Mouse (Mus musculus): ENCODE measurements at regions not wholly inside any gene's neighbourhood (a gene's known extent, or its start where the extent isn't known, plus 50 kb on each side); places are given as distances from the start of the nearest gene placed in this dataset.
A peak's percentile ranks its signal among the peaks of the same experiment; 100 is the strongest.

DNA sequence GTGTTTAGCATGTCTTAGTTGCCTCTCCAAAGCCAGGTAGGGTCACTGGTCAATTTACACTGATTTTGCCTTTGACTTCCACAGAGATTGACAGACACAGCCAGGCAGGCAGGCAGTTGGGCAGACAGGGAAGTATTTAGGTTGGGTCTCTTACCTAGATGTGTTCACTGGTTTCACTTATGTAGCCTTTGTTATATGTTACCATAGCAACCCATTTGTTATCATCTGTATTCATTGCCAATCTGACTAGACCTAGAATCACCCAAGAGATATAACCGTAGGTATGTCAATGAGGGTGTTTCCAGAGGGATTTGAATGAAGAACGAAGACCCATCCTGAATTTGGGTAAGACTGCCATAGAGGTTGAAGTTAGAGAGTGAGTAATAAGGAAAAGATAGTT, 123.8 kb upstream of the Tnfaip3 start:
- Histone ChIP-seq H3K36me3 (ENCODE audit: control insufficient read depth, insufficient read depth) (no peaks in the 10 kb centered on the region), H3K79me2 (ENCODE audit: control insufficient read depth, insufficient read depth) (no peaks in the 10 kb centered on the region), H3K27me3 (ENCODE audit: control insufficient read depth, insufficient read depth, insufficient read length) (no peaks in the 10 kb centered on the region), H3K4me2 (ENCODE audit: low read depth) (no peak overlapping the region), H3K4me3 (no peak overlapping the region), H3ac (ENCODE audit: control insufficient read depth, insufficient read length) (no peak overlapping the region)
- TF ChIP-seq MYOD1 (IDR thresholded peaks at IDR 0.05; ENCODE audit: control insufficient read depth in 1 of 3, insufficient read length in 2 of 3, low read depth in 2 of 3) (no peak), MYOG (IDR thresholded peaks at IDR 0.05; ENCODE audit: control insufficient read depth in 1 of 3, insufficient read depth in 1 of 3, insufficient read length in 2 of 3, low read depth in 2 of 3) (no peak)

DNA sequence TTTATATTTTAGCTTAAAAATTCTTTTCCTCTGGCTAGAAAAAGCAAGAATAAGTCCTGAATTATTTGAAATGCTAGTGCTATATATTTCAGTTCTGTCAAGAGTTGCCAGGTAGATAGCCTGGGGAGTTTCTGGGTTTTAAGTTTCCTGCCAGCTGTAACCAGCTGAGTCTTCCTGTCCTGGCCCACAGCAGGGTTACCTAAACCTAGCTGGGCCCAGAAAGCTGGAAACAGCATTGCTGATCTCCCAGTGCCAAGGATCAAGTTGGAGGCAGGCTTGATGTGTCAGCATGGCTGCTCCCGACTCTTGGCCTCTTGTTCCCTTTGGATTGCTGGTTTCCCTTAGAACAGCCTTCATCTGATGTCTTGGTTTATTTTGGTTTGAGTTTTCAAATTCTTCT, 122.8 kb upstream of the Tnfaip3 start:
- Histone ChIP-seq H3K79me2 (ENCODE audit: control insufficient read depth, insufficient read depth) (no peaks in the 10 kb centered on the region), H3ac (ENCODE audit: control insufficient read depth, insufficient read length) (no peak overlapping the region), H3K36me3 (ENCODE audit: control insufficient read depth, insufficient read depth) (no peaks in the 10 kb centered on the region), H3K4me3 (no peak overlapping the region), H3K4me2 (ENCODE audit: low read depth) (no peak overlapping the region), H3K27me3 (ENCODE audit: control insufficient read depth, insufficient read depth, insufficient read length) (no peaks in the 10 kb centered on the region)
- TF ChIP-seq USF1 (IDR thresholded peaks at IDR 0.05; ENCODE audit: low read depth) (no peak), TCF3 (IDR thresholded peaks at IDR 0.05; ENCODE audit: insufficient read length, low read depth) (no peak), MYOD1 (IDR thresholded peaks at IDR 0.05; ENCODE audit: control insufficient read depth in 1 of 3, insufficient read length in 2 of 3, low read depth in 2 of 3) (no peak), REST (IDR thresholded peaks at IDR 0.05; ENCODE audit: insufficient read depth, insufficient read length) (no peak), MAX (IDR thresholded peaks at IDR 0.05; ENCODE audit: low read depth) (no peak), E2F4 (IDR thresholded peaks at IDR 0.05; ENCODE audit: insufficient read depth) (no peak), POLR2AphosphoS2 (IDR thresholded peaks at IDR 0.05; ENCODE audit: insufficient read length, low read depth) (no peak), MYOG (IDR thresholded peaks at IDR 0.05; ENCODE audit: control insufficient read depth in 1 of 3, insufficient read depth in 1 of 3, insufficient read length in 2 of 3, low read depth in 2 of 3) (no peak), SRF (IDR thresholded peaks at IDR 0.05; ENCODE audit: control insufficient read depth, insufficient read length, low read depth) (no peak)

DNA sequence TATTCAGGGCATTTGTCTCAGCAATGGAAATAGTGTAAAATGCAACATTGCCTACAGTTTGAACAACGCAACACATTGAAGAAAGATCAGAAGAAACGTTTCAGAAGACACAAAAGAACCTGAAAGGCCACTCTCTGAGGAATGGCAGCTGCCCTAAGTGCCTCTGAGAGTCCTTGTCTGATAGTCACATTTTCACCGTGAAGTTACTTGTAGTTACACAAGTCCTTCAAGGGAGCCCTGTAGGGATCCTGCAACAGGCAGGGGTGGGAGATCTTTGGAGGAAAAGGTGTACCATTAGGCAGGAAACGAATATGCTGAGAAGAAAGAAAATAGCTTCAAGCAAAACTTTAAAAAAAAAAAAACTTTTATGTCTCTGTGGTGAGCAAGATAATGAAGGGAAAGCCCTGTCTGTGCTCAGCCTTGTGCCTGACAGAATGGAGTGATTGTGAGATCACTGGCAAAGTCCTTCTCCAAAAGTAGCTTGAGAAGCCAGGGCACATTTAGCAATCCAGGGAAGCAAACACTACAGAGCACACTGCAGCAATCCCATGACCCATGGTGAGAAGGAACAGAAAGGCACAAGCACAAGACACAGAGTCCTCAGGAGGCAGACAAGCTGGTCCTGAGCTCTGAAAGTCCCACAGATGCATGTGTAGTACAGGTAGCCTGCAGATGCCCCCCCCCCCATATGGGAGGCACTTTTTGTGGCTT, 112.3 kb upstream of the Tnfaip3 start:
- no peaks in the 10 kb centered on the region for H3K79me2 ChIP-seq (ENCODE audit: control insufficient read depth, insufficient read depth)
- no peak overlapping the region for H3K4me3 ChIP-seq
- TF ChIP-seq USF1 (IDR thresholded peaks at IDR 0.05; ENCODE audit: low read depth) (no peak), E2F4 (IDR thresholded peaks at IDR 0.05; ENCODE audit: insufficient read depth) (no peak), CEBPB (IDR thresholded peaks at IDR 0.05; ENCODE audit: insufficient read depth, poor library complexity, severe bottlenecking) (no peak), MYOG (IDR thresholded peaks at IDR 0.05; ENCODE audit: control insufficient read depth in 1 of 3, insufficient read depth in 1 of 3, insufficient read length in 2 of 3, low read depth in 2 of 3) (no peak), REST (IDR thresholded peaks at IDR 0.05; ENCODE audit: insufficient read depth, insufficient read length) (no peak), MYOD1 (IDR thresholded peaks at IDR 0.05; ENCODE audit: control insufficient read depth in 1 of 3, insufficient read length in 2 of 3, low read depth in 2 of 3) (no peak), MAX (IDR thresholded peaks at IDR 0.05; ENCODE audit: low read depth) (no peak), TCF3 (IDR thresholded peaks at IDR 0.05; ENCODE audit: insufficient read length, low read depth) (no peak), SRF (IDR thresholded peaks at IDR 0.05; ENCODE audit: control insufficient read depth, insufficient read length, low read depth) (no peak), TCF12 (IDR thresholded peaks at IDR 0.05; ENCODE audit: insufficient read depth, poor library complexity, severe bottlenecking) (no peak), POLR2A (IDR thresholded peaks at IDR 0.05; ENCODE audit: insufficient read length, low read depth) (no peak), POLR2AphosphoS2 (IDR thresholded peaks at IDR 0.05; ENCODE audit: insufficient read length, low read depth) (no peak)
- H3K4me2 ChIP-seq (ENCODE audit: low read depth), result no peak overlapping the region
- no peaks in the 10 kb centered on the region for H3K36me3 ChIP-seq (ENCODE audit: control insufficient read depth, insufficient read depth)
- H3K27me3 ChIP-seq (ENCODE audit: control insufficient read depth, insufficient read depth, insufficient read length), result no peaks in the 10 kb centered on the region
- no peak overlapping the region for H3ac ChIP-seq (ENCODE audit: control insufficient read depth, insufficient read length)

DNA sequence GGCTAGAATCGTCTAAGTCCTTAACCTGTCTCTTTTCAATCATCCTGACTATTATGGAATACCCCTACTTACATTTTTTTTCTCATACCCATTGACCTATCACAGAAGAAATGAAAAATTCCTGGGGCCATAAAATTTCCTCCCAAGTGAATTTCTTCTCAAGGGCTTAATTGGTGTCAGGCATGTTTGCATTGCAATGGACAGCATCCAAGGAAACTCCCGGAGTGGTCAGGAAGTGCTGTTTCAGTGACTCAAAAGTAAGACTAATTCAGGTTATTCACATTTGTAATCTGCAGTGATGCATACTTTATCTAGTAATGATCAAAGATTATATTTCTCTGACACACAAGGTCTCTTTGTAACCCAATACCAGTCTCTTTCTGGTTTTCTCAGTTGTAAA, 111.5 kb upstream of the Tnfaip3 start:
- peak overlapping the region; percentile 74 for H3K4me2 ChIP-seq (ENCODE audit: low read depth)
- no peak overlapping the region for H3K4me3 ChIP-seq
- no peaks in the 10 kb centered on the region for H3K36me3 ChIP-seq (ENCODE audit: control insufficient read depth, insufficient read depth)
- no peak overlapping the region for H3ac ChIP-seq (ENCODE audit: control insufficient read depth, insufficient read length)
- TF ChIP-seq POLR2A (IDR thresholded peaks at IDR 0.05; ENCODE audit: insufficient read length, low read depth), result no peak
- no peak for TF ChIP-seq E2F4 (IDR thresholded peaks at IDR 0.05; ENCODE audit: insufficient read depth)
- TF ChIP-seq TCF3 (IDR thresholded peaks at IDR 0.05; ENCODE audit: insufficient read length, low read depth), result no peak
- no peak for TF ChIP-seq USF1 (IDR thresholded peaks at IDR 0.05; ENCODE audit: low read depth)
- no peak for TF ChIP-seq REST (IDR thresholded peaks at IDR 0.05; ENCODE audit: insufficient read depth, insufficient read length)
- TF ChIP-seq SRF (IDR thresholded peaks at IDR 0.05; ENCODE audit: control insufficient read depth, insufficient read length, low read depth), result no peak
- no peak for TF ChIP-seq MAX (IDR thresholded peaks at IDR 0.05; ENCODE audit: low read depth)
- no peak for TF ChIP-seq TCF12 (IDR thresholded peaks at IDR 0.05; ENCODE audit: insufficient read depth, poor library complexity, severe bottlenecking)
- TF ChIP-seq MYOD1 (IDR thresholded peaks at IDR 0.05; ENCODE audit: control insufficient read depth in 1 of 3, insufficient read length in 2 of 3, low read depth in 2 of 3), result no peak
- TF ChIP-seq POLR2AphosphoS2 (IDR thresholded peaks at IDR 0.05; ENCODE audit: insufficient read length, low read depth), result no peak
- TF ChIP-seq MYOG (IDR thresholded peaks at IDR 0.05; ENCODE audit: control insufficient read depth in 1 of 3, insufficient read depth in 1 of 3, insufficient read length in 2 of 3, low read depth in 2 of 3), result no peak
- no peak for TF ChIP-seq CEBPB (IDR thresholded peaks at IDR 0.05; ENCODE audit: insufficient read depth, poor library complexity, severe bottlenecking)
- no peaks in the 10 kb centered on the region for H3K79me2 ChIP-seq (ENCODE audit: control insufficient read depth, insufficient read depth)
- H3K27me3 ChIP-seq (ENCODE audit: control insufficient read depth, insufficient read depth, insufficient read length), result no peaks in the 10 kb centered on the region

GRCm38 (mm10) chr10:19126438-19126837, 111.0 kb upstream of the Tnfaip3 start:
- no peak overlapping the region for H3ac ChIP-seq (ENCODE audit: control insufficient read depth, insufficient read length)
- no peaks in the 10 kb centered on the region for H3K79me2 ChIP-seq (ENCODE audit: control insufficient read depth, insufficient read depth)
- no peak for TF ChIP-seq CEBPB (IDR thresholded peaks at IDR 0.05; ENCODE audit: insufficient read depth, poor library complexity, severe bottlenecking)
- TF ChIP-seq SRF (IDR thresholded peaks at IDR 0.05; ENCODE audit: control insufficient read depth, insufficient read length, low read depth), result no peak
- TF ChIP-seq MYOD1 (IDR thresholded peaks at IDR 0.05; ENCODE audit: control insufficient read depth in 1 of 3, insufficient read length in 2 of 3, low read depth in 2 of 3), result no peak
- no peak for TF ChIP-seq MYOG (IDR thresholded peaks at IDR 0.05; ENCODE audit: control insufficient read depth in 1 of 3, insufficient read depth in 1 of 3, insufficient read length in 2 of 3, low read depth in 2 of 3)
- TF ChIP-seq TCF3 (IDR thresholded peaks at IDR 0.05; ENCODE audit: insufficient read length, low read depth), result no peak
- H3K4me2 ChIP-seq (ENCODE audit: low read depth), result peak overlapping the region; percentile 74
- H3K4me3 ChIP-seq, result no peak overlapping the region
- H3K36me3 ChIP-seq (ENCODE audit: control insufficient read depth, insufficient read depth), result no peaks in the 10 kb centered on the region
- H3K27me3 ChIP-seq (ENCODE audit: control insufficient read depth, insufficient read depth, insufficient read length), result no peaks in the 10 kb centered on the region
